Mouse (Mus musculus) gastrocnemius, postnatal 4 days (tissue): ENCODE measurements around the gene Tat. TPM values are rescaled to one million over a fixed set of nuclear protein-coding genes. Genes with fewer than 3 reads are reported as not detected.

Experiments used
- DNase-seq, 2 experiments: peaks; one replicate each; pipeline ENCODE4 v3.0.0; 2021 to 2022; ENCODE audit warnings: low spot score in 2 of 2, mixed read lengths in 2 of 2
- long read RNA-seq, 2 experiments: library from polyadenylated mRNA; stranded (forward); transcript quantifications; one replicate each; pipeline ENCODE4 v2.0.0; 2021
- total RNA-seq, 2 experiments: library from RNA; stranded (reverse); gene quantifications; 2 replicates each; pipeline ENCODE4 v1.2.3; 2021

Tat gene
- under 1 TPM; 0.12 to 0.21 TPM for total RNA-seq
- long read RNA-seq, experiment 1 = 0 reads
- long read RNA-seq, experiment 2 = 0 reads

DNA sequence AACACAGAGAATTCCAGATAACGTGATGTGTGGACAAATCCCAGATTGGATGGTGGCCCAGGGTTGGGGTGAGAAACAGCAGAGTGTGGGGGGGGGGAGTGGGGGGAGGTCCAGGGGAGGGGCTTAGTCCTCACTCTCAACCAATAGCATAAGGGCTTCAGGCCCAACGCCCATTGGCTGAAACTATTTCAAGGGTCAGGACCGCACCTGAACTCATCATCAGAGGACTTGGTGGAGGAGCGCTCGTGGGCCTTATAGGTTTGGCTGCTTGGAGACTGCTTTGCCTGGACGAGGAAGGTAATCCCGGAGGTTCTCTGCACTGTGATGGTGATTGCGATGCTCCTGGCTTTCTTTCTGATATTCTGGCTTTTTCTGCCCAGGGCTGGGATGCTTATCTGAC, at the start of gene Tat:
TSS of gene Tat (plus strand) at position 214 of the 400 bp plus-strand sequence.
- DNase-seq = no peak

DNA sequence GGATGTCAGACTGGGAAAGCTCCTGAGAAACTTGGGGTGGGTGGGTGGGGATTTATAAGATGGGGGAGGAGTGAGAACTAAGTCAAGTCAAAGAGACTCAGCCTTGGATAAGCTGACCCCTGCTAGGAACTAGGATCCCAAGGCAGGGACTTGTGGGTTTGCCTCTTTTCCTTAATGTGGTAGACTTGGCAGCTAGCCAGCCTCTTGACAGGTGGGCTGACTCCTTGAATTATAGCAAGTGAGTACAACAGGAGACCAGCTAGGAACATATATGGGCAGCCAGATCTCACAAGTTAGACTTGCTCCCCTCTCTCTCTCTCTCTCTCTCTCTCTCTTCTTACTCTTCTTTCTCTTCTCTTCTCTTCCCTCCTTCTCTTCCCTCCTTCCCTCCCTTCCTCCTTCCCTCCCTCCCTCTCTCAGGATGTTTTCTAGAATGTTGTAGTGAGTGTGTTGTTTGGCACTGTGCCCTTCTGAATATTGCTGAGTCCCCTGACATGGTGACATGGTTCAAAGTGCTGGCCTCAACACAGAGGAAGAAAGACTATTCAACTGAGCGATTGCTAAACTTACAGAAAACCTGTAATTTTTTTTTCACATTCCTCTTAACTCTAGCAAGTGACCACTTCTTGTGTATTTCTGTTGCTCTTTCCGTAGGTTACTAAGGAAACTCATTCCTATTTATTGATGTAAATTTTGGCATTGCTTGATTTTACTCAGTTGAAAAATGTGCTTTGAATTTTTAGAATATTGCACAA, 48.5 kb upstream of the Tat start:
- DNase-seq = no peak

DNA sequence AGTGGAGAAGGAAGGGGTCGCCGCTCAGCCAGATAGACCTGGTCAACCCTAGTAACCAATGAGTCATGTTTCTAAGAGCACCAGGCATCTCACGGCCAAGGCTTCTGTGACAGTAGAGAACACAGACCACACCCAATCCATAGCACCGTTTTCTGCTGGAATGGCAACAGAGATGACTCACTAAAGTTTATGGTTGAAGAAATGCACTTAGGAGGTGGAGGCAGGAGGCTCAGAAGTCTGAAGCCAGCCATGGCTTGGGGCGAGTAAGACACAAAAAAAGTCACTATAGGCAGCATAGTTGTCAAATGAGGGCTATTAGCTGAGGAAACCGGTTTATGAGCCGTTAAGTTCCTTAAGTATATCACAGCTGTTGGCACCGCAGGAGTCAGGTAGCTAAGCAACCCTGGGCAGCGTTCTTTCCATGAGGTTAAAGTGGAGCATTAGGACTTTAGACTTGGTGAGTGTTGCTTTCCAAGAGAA, 45.0 kb upstream of the Tat start:
- DNase-seq = no peak

GRCm38 (mm10) chr8:109945694-109946093, 44.5 kb upstream of the Tat start:
- DNase-seq = no peak

DNA sequence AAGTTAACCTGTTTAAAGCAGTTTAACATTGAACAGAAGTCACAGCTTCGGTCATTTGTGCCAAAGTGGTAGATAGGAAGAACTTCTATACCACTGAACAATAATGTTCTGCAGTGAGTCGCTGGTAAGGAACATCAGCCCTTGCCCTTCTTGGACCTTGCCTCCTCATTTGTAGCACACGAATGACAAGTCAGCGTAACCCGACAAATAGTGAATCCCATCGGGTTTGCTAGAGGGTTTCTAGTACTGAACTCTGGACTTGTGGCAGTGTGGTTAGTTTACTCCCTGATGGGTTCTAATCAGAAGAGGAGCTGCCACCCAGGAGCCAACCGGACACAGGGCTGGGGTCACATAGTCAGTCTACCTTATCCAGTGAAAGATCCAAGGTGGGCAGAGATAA, 44.0 kb upstream of the Tat start:
- no peak for DNase-seq

DNA sequence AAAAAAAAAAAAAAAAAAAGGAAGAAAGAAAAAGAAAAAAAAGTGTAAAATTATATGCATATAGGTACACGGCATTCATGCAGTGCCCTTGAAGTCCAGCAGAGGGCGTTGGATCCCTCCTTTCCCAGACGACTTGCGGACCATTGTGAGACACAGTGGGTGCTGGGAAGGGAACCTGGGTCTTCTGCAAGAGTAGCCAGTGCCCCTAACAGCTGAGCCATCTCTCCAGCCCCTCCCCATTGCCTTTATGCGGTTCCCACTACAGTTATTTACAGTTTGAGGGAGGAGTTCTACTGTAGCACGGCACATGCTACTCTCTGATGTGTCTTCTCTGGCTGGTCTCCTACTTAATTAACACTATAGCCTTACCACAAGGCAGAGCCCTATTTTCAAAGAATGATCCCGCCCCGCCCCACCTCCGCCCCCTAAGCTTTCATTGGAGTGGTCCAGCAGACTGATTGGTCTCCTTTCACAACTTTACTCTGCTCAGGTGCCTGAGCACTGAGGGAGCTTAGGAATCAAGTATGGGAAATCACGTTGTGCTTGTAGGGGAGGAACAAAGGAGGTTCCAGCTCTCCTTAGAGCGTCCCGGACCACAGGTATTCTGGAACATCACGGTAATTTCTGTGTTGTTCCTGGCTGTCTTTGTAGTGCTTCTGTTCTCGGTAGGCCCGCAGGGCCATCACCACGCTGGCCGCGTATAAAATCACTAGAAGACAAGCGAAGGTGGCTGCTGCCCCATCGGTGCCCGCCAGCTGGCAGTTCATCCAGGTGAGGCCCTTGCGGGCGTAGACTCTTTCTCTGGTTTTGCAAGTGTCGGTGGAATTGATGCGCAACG, 42.6 kb upstream of the Tat start:
- no peak for DNase-seq

GRCm38 (mm10) chr8:109948285-109948564, 42.0 kb upstream of the Tat start:
- DNase-seq = no peak

DNA sequence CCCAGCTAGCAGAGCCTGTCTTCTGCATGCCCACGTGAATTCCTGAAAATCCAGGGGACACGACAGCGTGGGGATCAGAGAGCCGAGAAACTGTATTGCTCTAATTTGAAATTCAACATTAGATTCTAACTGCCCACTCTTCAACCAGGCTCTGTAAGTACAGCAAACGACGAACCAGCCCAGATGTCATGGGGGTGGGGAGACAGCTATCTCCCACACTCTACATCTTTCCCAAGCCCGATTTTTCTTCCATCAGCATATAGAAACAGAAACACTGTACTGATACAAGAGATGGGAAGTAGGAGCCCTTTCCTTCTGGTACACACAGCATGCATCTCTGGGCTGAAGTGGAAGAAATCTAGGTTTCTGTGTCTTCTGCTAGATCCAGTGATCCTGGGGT, 38.1 kb upstream of the Tat start:
- no peak for DNase-seq

DNA sequence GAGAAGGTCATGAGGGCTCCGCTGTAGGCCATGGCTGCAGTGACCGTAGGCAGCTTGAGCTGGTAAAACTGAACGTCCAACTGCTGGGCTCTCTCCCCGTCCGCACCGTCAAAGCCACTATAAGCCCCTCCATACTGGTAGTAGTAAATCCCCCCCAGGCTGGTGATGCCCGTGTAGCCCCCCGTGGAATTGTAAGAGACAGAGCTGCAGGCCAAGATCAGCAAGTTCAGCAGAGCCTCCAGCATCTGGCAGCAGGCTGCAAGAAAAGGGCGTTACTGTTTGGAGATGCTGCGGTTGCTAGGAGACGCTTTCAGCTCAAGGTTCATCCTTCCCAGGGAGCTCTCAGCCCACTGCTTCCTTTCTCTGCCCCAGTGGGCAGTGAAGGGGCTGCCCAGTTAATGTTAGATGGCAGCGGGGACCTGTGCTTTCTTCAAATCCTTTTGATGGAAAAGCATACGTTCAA, 35.7 kb upstream of the Tat start:
- no peak for DNase-seq

DNA sequence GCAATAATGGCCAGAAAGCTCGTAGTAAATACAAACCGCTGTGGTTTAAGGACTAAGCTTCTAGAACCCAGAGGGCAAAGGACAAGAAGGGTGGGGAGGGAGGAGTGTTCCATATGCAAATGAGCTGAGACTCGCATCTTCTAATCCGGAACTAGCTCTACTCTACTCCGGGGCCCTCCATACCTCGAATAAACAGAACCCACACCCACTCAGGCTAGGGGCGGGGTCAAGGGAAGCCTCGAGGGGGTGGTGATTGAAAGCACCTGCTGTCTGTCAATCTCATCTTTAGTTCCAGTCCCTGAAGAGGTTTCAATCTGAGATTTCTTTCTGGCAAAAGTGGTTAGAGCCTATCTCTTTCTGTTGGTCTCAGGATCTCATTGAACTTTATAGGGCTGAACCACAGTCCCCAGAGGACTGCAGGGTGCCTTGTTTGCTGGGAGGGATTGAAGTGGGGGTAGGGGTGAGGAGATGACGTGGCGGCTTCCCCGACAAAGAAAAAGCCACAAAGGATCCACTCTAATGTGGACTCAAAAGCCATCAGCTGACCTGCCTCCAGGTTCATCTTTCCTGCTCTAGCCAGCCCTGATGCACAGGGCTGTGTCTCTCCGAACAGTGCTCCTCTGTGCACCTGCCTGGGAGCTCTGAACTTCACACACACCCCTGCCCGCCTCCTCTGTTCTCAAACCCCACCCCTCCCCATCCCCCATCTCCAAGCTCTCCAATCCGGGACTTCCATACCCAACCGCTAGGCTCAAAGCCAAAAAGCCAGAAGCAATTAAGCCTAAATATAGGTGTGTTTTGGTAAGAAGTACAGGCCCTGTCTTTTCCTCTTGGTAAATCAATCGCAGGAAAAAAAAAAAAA, 32.8 kb upstream of the Tat start:
- no peak for DNase-seq

DNA sequence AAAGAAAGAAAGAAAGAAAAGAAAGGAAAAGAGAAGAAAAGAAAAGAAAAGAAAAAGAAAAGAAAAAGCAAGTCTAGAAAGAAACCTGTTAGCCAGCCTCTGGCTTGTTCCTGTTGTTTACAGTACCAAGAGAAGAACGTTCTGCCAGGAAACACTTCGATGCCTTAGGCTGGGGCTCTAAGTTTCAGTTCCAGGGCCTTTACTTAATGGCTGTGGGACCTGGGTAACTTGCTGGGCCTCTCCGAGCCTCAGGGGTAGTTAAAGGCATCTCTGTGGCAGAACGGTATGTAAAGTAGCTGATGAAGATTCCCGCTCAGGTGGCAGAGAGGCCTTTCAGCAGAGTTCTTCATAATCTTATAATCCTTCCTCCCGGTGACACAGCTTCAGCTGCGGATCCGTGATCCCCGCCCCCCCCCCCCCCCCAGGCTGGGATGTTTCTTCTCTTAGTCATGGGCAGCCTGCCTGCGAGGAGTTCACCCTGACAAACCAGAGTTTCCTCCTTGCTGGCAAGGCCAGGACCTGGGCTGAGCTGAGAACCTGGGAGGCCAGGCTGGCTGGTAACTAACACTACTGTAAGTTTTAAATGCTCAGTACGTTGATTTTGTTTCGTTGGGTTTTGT, 32.1 kb upstream of the Tat start:
- no peak for DNase-seq

- no peak for DNase-seq
These were observed 31.1 kb upstream of the Tat start for GRCm38 (mm10) chr8:109959112-109959511.

DNA sequence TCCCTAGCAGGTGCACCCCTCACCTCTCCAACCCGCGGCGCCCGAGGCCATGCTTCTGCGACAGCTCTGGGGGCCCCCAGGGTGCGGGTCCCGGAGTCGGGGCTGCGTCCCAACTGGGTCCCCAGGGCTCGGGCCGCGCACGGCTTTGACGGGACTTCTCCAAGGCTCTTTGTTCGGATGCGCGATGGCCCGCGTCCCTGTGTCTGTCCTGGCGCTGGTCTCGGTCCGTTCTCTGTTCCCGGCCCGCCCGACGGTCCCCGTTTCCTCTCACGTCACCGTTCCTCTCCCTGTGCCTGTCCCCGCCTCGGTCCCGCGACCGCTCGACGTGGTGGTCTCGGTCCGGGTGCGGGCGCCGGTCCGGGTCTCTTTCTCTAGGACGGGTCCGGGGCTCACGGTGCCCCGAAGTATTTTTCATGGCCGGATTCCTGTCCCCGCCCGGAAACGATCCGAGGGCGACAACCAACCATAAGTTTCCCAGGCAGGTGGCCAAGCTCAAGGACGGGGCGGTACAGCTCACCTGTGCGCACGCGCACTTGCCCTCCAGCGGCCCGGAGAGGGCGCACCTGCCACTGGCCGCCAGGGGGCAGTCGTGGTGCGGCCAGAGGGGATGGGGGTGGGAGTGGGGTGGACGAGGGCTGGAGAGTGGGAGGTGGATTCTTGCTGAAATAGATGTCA, 28.4 kb upstream of the Tat start, which contains the start of gene Marveld3:
TSS of gene Marveld3 (minus strand) at position 511 of the 675 bp plus-strand sequence.
- DNase-seq = no peak

DNA sequence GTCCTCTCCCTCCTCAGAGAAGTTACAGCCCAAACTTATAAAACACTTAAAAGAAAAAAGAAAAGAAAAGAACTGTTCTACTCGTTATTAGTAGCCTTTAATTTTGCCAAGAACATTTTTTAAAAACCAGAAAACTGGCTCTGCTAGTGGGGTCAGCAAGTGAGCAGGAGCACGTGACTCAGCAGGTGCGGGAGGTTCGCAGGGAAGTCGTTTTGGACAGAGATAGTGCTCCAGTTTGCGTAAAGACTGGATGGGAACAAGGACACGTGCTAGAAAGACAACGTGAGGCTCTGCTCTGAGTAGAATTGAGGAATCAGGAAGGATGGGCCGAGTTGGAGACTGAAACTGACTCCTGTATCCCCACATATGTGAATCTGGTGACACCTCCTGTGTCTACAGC, 27.3 kb upstream of the Tat start:
- DNase-seq = no peak

- no peak for DNase-seq
These were observed 26.8 kb upstream of the Tat start for GRCm38 (mm10) chr8:109963421-109963820.

- DNase-seq = no peak
These were observed 26.1 kb upstream of the Tat start for GRCm38 (mm10) chr8:109964106-109964505.

DNA sequence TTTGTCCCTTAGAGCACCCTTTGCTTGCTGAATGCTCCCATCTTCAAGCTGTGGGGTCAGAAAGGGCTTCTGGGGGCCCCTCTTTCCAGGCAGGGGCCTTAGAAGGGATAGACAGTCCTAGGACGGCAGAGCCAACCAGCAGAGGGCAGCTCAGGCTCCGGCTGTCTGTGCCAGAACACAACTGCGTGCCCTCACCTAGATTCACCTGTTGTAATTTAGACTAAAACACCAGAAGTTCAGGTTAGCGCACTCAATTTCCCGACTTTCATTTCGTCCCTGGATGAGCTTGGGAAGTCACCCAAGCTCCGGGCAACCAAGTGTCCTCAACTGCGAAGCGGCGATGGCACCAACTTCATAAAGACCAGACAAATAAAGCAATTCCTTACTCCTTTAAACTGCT, 21.4 kb upstream of the Tat start:
- no peak for DNase-seq

DNA sequence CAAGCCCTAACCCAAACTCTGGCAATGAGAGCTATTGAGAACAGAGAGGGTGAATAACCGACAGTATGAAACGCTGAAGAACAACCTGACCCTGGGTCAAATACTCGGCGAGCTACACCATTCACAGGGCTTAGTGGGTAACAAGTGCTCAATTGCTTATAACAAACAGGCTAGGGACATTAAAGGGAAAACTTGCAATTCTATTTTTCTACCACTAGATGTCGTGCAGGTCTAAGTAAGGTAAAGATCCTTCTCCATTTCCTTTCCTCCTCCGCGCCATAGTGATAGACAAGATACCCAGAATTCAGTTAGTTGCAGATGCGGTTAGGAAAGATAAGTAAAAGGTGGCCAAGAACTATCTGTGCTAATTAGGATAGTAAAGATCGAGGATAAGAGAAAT, 19.9 kb upstream of the Tat start:
- DNase-seq = no peak

GRCm38 (mm10) chr8:109972901-109973300, 17.3 kb upstream of the Tat start:
- DNase-seq = no peak

- no peak for DNase-seq
These were observed 10.9 kb upstream of the Tat start for GRCm38 (mm10) chr8:109979339-109979738.
